Mouse (Mus musculus): ENCODE results near the gene Cmtm8.

DNA sequence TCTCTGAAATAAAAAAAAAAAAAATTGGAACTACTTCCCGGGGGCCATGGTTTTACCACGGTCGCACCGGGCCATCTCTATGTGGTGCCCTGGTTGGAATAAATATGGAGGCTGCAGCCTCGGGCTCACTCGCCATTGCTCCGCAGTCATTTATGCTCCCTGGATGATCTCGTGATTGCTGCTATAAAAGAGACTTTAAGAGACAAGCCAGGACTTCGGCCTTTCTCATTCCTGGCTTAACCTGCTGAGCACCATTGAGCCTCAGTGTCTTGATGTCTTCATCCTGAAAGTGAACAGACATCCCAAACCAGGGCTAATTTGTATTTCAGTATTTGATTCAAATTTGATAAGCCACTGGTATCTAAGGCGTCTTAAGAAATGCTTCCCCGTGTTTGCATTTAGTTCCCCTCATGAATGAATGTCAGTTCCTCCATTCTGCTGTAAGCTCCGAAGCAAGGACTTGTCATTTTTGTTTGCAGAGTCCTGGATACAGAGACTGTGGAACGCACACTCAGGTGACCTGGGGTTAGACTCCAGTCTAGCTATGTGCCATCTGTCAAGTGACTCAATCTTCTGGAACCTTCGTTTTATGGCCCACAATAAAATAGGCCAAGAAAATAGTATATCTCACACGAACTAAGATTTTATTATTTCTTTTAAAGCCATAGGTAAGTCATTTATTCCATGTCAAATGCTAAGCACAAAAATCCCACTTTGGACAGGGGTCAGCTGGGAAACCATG is 22.2 kb downstream of the Cmtm8 start:
- TF ChIP-seq EP300 (IDR thresholded peaks at IDR 0.05; ENCODE audit: insufficient read depth, low read depth, low read length) (no peak), CTCF (IDR thresholded peaks at IDR 0.05; ENCODE audit: low read depth, low read length) (no peak)
